In genomic region chr16:17744536-17744935, GRCm38 (mm10) we compare ENCODE assay signal across 9 mouse cellular contexts. TPM values are rescaled to one million over a fixed set of nuclear protein-coding genes. Genes with fewer than 3 reads are reported as not detected.
DNase-seq lines count a peak whose midpoint lies in the region; ATAC-seq and TF ChIP-seq lines count a peak whose summit lies in the region.
"Had no signal": no experiment of that assay in that cellular context is flagged by ENCODE, and none has a peak within 500 bp of the region (broad histone marks: within the 10 kb centered on the region; RNA-seq: fewer than 3 reads in every experiment).

No protein-coding gene starts in this region.

- no peak overlapping the region for H3K9ac ChIP-seq in forebrain, embryonic 15.5 days (replicated peaks)
- no peak overlapping the region for H3K9ac ChIP-seq in lung, postnatal 0 days (replicated peaks; ENCODE audit: low read depth)
- H3K9ac ChIP-seq: limb, embryonic 12.5 days had no signal

- TF ChIP-seq CTCF in lung, adult 2 months (IDR thresholded peaks at IDR 0.05; ENCODE audit: insufficient read depth, low read length): peak; percentile 79
- TF ChIP-seq CTCF in lung, postnatal 0 days (IDR thresholded peaks at IDR 0.05): peak; percentile 78

- TF ChIP-seq POLR2A in lung, adult 2 months (IDR thresholded peaks at IDR 0.05; ENCODE audit: borderline replicate concordance, extremely low read depth, low read depth, low read length): no peak

- no peak for TF ChIP-seq EP300 in lung, postnatal 0 days (IDR thresholded peaks at IDR 0.05)

- H3K4me3 ChIP-seq in forebrain, embryonic 10.5 days: no peak overlapping the region
- no peak overlapping the region for H3K4me3 ChIP-seq in forebrain, embryonic 15.5 days
- no peak overlapping the region for H3K4me3 ChIP-seq in lung, adult 2 months (replicated peaks; ENCODE audit: extremely low read depth, low read depth, low read length)
- no peak overlapping the region for H3K4me3 ChIP-seq in lung, postnatal 0 days (ENCODE audit: low read depth, low read length)
- H3K4me3 ChIP-seq: limb, embryonic 12.5 days had no signal

- no peaks in the 10 kb centered on the region for H3K4me1 ChIP-seq in forebrain, embryonic 10.5 days
- H3K4me1 ChIP-seq in forebrain, embryonic 15.5 days: no peaks in the 10 kb centered on the region
- peaks cover 4% of the 10 kb centered on the region for H3K4me1 ChIP-seq in lung, adult 2 months (ENCODE audit: control insufficient read depth, insufficient read depth, low read length)
- H3K4me1 ChIP-seq in lung, postnatal 0 days (ENCODE audit: insufficient read depth, low read depth, low read length): peaks cover 3% of the 10 kb centered on the region; the same call in 1 of the 2 replicates
- H3K4me1 ChIP-seq: limb, embryonic 12.5 days had no signal

- no peak overlapping the region for H3K27ac ChIP-seq in forebrain, embryonic 10.5 days
- no peak overlapping the region for H3K27ac ChIP-seq in forebrain, embryonic 15.5 days (replicated peaks)
- no peak overlapping the region for H3K27ac ChIP-seq in lung, postnatal 0 days (ENCODE audit: low read length)
- H3K27ac ChIP-seq: limb, embryonic 12.5 days had no signal

- no peaks in the 10 kb centered on the region for H3K36me3 ChIP-seq in forebrain, embryonic 10.5 days (replicated peaks)
- H3K36me3 ChIP-seq in forebrain, embryonic 15.5 days: no peaks in the 10 kb centered on the region
- H3K36me3 ChIP-seq in lung, postnatal 0 days (ENCODE audit: insufficient read depth, low read length): no peaks in the 10 kb centered on the region
- H3K36me3 ChIP-seq: limb, embryonic 12.5 days had no signal

- no peak for ATAC-seq in forebrain, embryonic 15.5 days (replicated peaks)
- ATAC-seq in common myeloid progenitor, adult 5-6 weeks (replicated peaks; ENCODE audit: low read depth, poor library complexity, severe bottlenecking): peak; percentile 90
- ATAC-seq in lung, postnatal 0 days: no peak
- no peak for ATAC-seq in frontal cortex, adult (ENCODE audit: low TSS enrichment)

- H3K27me3 ChIP-seq in forebrain, embryonic 10.5 days (ENCODE audit: poor library complexity, severe bottlenecking): no peaks in the 10 kb centered on the region
- H3K27me3 ChIP-seq in forebrain, embryonic 15.5 days: no peaks in the 10 kb centered on the region
- H3K27me3 ChIP-seq in lung, postnatal 0 days (replicated peaks; ENCODE audit: insufficient read depth, low read length): no peaks in the 10 kb centered on the region
- H3K27me3 ChIP-seq: limb, embryonic 12.5 days had no signal

- 6% methylated on average over 1 of the region's 1 CpGs for WGBS in forebrain, embryonic 10.5 days
- 11% methylated on average over 1 of the region's 1 CpGs for WGBS in forebrain, embryonic 15.5 days
- WGBS in lung, adult 2 months: 36% methylated on average over 1 of the region's 1 CpGs
- 13% methylated on average over 1 of the region's 1 CpGs for WGBS in lung, postnatal 0 days

- H3K4me2 ChIP-seq in forebrain, embryonic 15.5 days (replicated peaks): no peak overlapping the region
- no peak overlapping the region for H3K4me2 ChIP-seq in lung, postnatal 0 days (replicated peaks; ENCODE audit: low read depth, low read length)
- H3K4me2 ChIP-seq: limb, embryonic 12.5 days had no signal

- DNase-seq in forebrain, embryonic 10.5 days (ENCODE audit: extremely low spot score, low spot score): peak; percentile 62
- DNase-seq in lung, adult 2 months: no peak
- no peak for DNase-seq in lung, postnatal 25 days (ENCODE audit: low spot score)
- peak; percentile 18 for DNase-seq in lung, postnatal 0 days (ENCODE audit: low spot score)
- DNase-seq in ovary, adult 18-20 months (ENCODE audit: low spot score): no peak

- peaks cover 4% of the 10 kb centered on the region for H3K9me3 ChIP-seq in forebrain, embryonic 10.5 days
- H3K9me3 ChIP-seq in forebrain, embryonic 15.5 days: no peaks in the 10 kb centered on the region
- no peaks in the 10 kb centered on the region for H3K9me3 ChIP-seq in lung, postnatal 0 days (ENCODE audit: low read length)
- H3K9me3 ChIP-seq: limb, embryonic 12.5 days had no signal

RNA-seq across cellular contexts. Expression of gene Med15, which starts 11.8 kb away (rescaled TPM):
- polyA plus RNA-seq in forebrain, embryonic 10.5 days (2016; fragmentation: Nextera tagmentation; extraction: Ambion mirVana): 47.4 and 47.5 TPM in 2 replicates
- polyA plus RNA-seq in forebrain, embryonic 15.5 days (2015; fragmentation: Nextera tagmentation; extraction: Ambion mirVana): 44.9 and 48.2 TPM in 2 replicates
- polyA plus RNA-seq in lung, adult 2 months (2012; rRNA removed): 96.9 and 109 TPM in 2 replicates
- 21.4 and 30.8 TPM in 2 replicates for total RNA-seq in common myeloid progenitor, adult 5-6 weeks (2017)
- polyA plus RNA-seq in lung, postnatal 0 days (2015; fragmentation: Nextera tagmentation; extraction: Ambion mirVana): 23.0 and 24.0 TPM in 2 replicates

RNA-seq across cellular contexts. Expression of gene Klhl22, which starts 14.9 kb away (rescaled TPM):
- 55.4 and 59.1 TPM in 2 replicates for polyA plus RNA-seq in forebrain, embryonic 10.5 days (2016; fragmentation: Nextera tagmentation; extraction: Ambion mirVana)
- polyA plus RNA-seq in forebrain, embryonic 15.5 days (2015; fragmentation: Nextera tagmentation; extraction: Ambion mirVana): 69.7 and 72.1 TPM in 2 replicates
- polyA plus RNA-seq in lung, adult 2 months (2012; rRNA removed): 39.4 and 42.0 TPM in 2 replicates
- 27.0 and 33.2 TPM in 2 replicates for total RNA-seq in common myeloid progenitor, adult 5-6 weeks (2017)
- 25.4 and 29.8 TPM in 2 replicates for polyA plus RNA-seq in lung, postnatal 0 days (2015; fragmentation: Nextera tagmentation; extraction: Ambion mirVana)

RNA-seq across cellular contexts. Expression of gene Scarf2, which starts 52.5 kb away (rescaled TPM):
- polyA plus RNA-seq in forebrain, embryonic 10.5 days (2016; fragmentation: Nextera tagmentation; extraction: Ambion mirVana): 4.0 and 4.1 TPM in 2 replicates
- polyA plus RNA-seq in forebrain, embryonic 15.5 days (2015; fragmentation: Nextera tagmentation; extraction: Ambion mirVana): 1.3 TPM in 2 replicates
- polyA plus RNA-seq in lung, adult 2 months (2012; rRNA removed): 215 and 266 TPM in 2 replicates
- total RNA-seq in common myeloid progenitor, adult 5-6 weeks (2017): not detected in 2 replicates
- polyA plus RNA-seq in lung, postnatal 0 days (2015; fragmentation: Nextera tagmentation; extraction: Ambion mirVana): 18.5 and 20.4 TPM in 2 replicates

Comparison
In these comparisons a context has a peak if more than half of its experiments do, and no peak if none do; other contexts are left out.
1. DNase-seq: peak in forebrain, embryonic 10.5 days (single experiment) and lung, postnatal 0 days (single experiment); none in lung, adult 2 months (single experiment), lung, postnatal 25 days (single experiment) and ovary, adult 18-20 months (single experiment).
2. RNA of gene Scarf2, which starts 52.5 kb away (polyA plus RNA-seq): 215 to 266 TPM in lung, adult 2 months; 18.5 to 20.4 TPM in lung, postnatal 0 days, 4.0 to 4.1 TPM in forebrain, embryonic 10.5 days and 1.3 TPM in forebrain, embryonic 15.5 days; every median in the first group is over 10 times any median in the second.